Mouse (Mus musculus) 416B (cell line): ENCODE results near the gene Bsx.

Experiments used
- DNase-seq: peaks from one replicate; pipeline ENCODE4 v3.0.0; 2011; ENCODE audit warnings: low read depth

Bsx gene

DNA sequence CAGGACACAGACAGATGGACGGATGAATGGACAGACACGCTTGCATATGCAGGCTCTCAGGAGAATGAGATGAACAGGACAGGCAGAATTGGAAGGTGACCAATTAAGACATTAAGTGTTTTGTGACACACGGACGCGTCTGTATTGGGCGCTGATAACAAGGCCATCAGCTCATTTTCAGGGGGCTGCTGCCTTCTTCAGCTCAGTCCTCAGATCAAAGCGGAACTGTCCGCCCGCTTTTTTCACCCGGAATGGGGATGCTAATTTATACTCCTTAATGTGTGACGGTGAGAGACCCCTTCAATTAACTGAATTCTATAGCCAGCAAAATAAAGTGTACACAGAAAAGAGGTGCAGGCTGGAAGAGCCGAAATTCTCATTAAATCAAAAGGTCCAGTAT, 15.5 kb downstream of the Bsx start:
- DNase-seq: no peak

GRCm38 (mm10) chr9:40892456-40892855, 18.5 kb downstream of the Bsx start:
- no peak for DNase-seq

DNA sequence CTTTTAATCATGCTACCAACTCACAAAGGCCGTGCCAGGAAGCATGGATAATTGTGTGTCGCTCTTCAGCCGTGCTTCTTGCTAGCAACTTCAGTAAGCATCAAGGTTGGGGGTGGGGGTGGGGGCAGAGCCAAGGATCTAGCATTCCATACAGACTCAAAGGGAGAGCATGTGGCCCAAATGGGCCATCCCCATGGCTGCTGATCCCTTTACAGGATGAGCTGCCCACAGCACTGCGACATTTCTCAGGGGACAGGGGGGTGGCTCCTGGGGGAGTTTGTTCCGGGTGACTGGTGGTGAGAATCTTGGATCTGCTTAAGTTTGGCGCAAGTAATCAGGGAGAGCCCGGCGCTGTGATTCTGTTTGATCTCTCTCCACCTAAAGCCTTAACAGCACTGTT, 33.5 kb downstream of the Bsx start:
- no peak for DNase-seq

GRCm38 (mm10) chr9:40908411-40908810, 34.5 kb downstream of the Bsx start:
- no peak for DNase-seq

DNA sequence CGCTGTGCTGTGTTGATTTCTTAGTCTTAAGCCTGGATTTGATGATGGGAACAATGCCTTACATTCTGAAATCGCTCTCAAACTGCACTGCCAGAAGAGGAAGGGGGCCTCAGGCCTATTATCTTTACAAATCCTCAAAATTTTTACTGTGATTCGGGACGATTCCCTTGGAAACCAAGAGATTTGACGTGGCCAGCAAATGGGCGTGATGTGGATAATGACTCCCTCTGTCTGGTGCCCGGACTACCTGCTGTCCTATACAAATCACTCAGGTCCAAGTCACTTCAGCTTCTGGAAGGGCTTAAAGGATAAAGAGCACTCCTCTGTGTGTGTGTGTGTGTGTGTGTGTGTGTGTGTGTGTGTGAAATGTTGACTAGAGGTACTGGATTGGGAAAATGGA, 35.0 kb downstream of the Bsx start:
- DNase-seq: no peak

- peak; percentile 3 for DNase-seq
These were observed 44.1 kb downstream of the Bsx start for GRCm38 (mm10) chr9:40917871-40918613.

DNA sequence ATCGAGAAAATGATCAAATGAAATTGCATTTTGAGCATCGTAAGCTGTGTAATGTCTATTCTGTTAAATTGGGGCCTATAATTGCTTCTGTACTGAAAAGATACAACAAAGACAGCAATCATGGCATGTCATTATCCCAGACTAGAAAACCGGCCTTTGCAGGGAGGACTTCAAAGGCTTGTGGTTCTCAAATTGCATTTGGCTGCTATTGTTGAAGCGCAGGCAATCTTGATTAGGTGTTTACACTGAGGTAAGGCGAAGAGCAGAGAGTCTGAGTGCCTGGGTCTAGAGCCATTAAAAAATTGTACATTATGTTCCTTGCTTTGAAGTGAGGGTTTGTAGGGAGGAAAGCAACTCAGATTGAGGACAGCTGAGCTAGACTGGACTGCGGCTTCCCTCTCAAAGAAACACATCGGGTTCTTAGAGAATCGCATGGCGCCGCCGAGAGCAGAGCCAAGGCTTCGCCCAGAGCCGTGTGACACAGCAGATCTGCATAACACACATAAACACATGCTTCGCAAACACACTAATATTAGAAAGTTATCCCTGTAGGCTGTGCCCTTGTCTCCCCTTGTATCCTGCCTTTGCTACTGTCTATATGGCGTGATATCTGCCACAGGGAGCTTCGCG, 53.5 kb downstream of the Bsx start:
- DNase-seq: no peak
